Mouse (Mus musculus): ENCODE data around the gene Plekhh2. TPM values are rescaled to one million over a fixed set of nuclear protein-coding genes. Genes with fewer than 3 reads are reported as not detected.

The Plekhh2 gene
- polyA plus RNA-seq, 1 experiment from 2014 or later = 0.31 TPM

DNA sequence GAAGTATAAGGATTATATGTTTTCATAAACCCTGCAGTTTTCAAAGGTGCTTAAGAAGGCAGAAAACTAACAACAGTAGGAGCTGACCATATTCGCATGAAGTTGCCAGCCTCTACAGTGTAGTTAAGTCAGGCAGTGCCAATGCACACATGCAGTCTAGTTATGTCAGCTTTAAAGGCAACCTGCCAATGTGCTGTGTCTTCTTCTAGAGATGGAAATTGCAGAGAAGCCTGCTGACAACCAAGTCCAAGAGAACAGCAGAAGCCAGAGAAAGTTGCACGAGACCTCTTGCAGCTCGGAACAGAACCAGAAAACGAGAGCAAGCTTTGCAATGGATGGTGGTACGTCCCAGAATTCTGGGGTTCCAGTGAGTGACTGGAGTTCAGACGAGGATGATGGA lies 54.1 kb downstream of the Plekhh2 start:
- TF ChIP-seq EP300 (IDR thresholded peaks at IDR 0.05; ENCODE audit: low read depth) (no peak), CTCF (IDR thresholded peaks at IDR 0.05; ENCODE audit: low read depth) (no peak)
- Histone ChIP-seq H3K9ac (replicated peaks) (no peak overlapping the region), H3K4me1 (ENCODE audit: insufficient read depth) (no peaks in the 10 kb centered on the region), H3K4me3 (ENCODE audit: low read depth, low read length) (no peak overlapping the region), H3K4me2 (ENCODE audit: low read depth, low read length) (no peak overlapping the region), H3K27ac (ENCODE audit: low read depth) (no peak overlapping the region), H3K36me3 (replicated peaks; ENCODE audit: insufficient read depth, low read length) (no peaks in the 10 kb centered on the region), H3K27me3 (ENCODE audit: insufficient read depth, low read length) (no peaks in the 10 kb centered on the region), H3K9me3 (ENCODE audit: low read length) (no peaks in the 10 kb centered on the region)
- ATAC-seq (no peak), DNase-seq (no peak)
- 75% methylated on average over 6 of the region's 6 CpGs for WGBS (ENCODE audit: insufficient replicate concordance)

GRCm38 (mm10) chr17:84566773-84567555 lies 55.3 kb downstream of the Plekhh2 start:
- ATAC-seq = no peak

GRCm38 (mm10) chr17:84568807-84569206 lies 57.1 kb downstream of the Plekhh2 start:
- 76% methylated on average over 12 of the region's 12 CpGs for WGBS (ENCODE audit: insufficient replicate concordance)
- no peak for DNase-seq
- Histone ChIP-seq H3K4me1 (ENCODE audit: insufficient read depth) (no peaks in the 10 kb centered on the region; the same call in 1 of the 2 replicates), H3K9me3 (ENCODE audit: low read length) (no peaks in the 10 kb centered on the region), H3K4me2 (ENCODE audit: low read depth, low read length) (no peak overlapping the region), H3K27ac (ENCODE audit: low read depth) (no peak overlapping the region), H3K4me3 (ENCODE audit: low read depth, low read length) (no peak overlapping the region), H3K9ac (replicated peaks) (no peak overlapping the region), H3K36me3 (replicated peaks; ENCODE audit: insufficient read depth, low read length) (no peaks in the 10 kb centered on the region), H3K27me3 (ENCODE audit: insufficient read depth, low read length) (no peaks in the 10 kb centered on the region)
- no peak for TF ChIP-seq EP300 (IDR thresholded peaks at IDR 0.05; ENCODE audit: low read depth)
- TF ChIP-seq CTCF (IDR thresholded peaks at IDR 0.05; ENCODE audit: low read depth) = no peak
- no peak for ATAC-seq

More at GRCm38 (mm10) chr17:84566773-84567555, 55.3 kb downstream of the Plekhh2 start:
- TF ChIP-seq CTCF (IDR thresholded peaks at IDR 0.05; ENCODE audit: low read depth) = no peak
- TF ChIP-seq EP300 (IDR thresholded peaks at IDR 0.05; ENCODE audit: low read depth) = no peak
- WGBS (ENCODE audit: insufficient replicate concordance) = 49% methylated on average over 27 of the region's 27 CpGs
- DNase-seq = no peak
- Histone ChIP-seq H3K9me3 (ENCODE audit: low read length) (no peaks in the 10 kb centered on the region), H3K4me1 (ENCODE audit: insufficient read depth) (no peaks in the 10 kb centered on the region), H3K9ac (replicated peaks) (no peak overlapping the region), H3K4me3 (ENCODE audit: low read depth, low read length) (no peak overlapping the region), H3K4me2 (ENCODE audit: low read depth, low read length) (peak overlapping the region; percentile 22; the same call in 1 of the 2 replicates), H3K27me3 (ENCODE audit: insufficient read depth, low read length) (no peaks in the 10 kb centered on the region), H3K36me3 (replicated peaks; ENCODE audit: insufficient read depth, low read length) (no peaks in the 10 kb centered on the region), H3K27ac (ENCODE audit: low read depth) (no peak overlapping the region)

DNA sequence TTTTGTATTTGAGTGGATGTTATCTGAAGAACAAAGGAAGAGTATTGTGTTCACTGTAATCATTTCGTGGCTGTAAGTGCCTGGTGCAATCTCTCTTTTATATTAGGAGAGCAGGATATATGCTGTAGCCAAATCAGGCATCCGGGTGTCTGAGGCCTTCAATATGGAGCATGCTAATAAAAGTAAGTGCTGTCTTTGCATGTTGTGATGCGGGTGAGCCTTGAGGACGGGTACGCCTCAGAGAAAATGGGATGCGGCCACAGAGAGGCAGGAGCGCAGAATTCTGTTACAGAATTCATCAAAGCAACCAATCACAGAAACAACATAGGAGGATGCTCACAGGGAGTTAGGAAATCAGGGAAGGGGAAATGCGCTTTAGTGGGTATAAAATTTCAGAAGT lies 58.1 kb downstream of the Plekhh2 start:
- WGBS (ENCODE audit: insufficient replicate concordance) = 83% methylated on average over 8 of the region's 8 CpGs
- no peak overlapping the region for H3K9ac ChIP-seq (replicated peaks)

GRCm38 (mm10) chr17:84571629-84572028 lies 59.9 kb downstream of the Plekhh2 start:
- TF ChIP-seq EP300 (IDR thresholded peaks at IDR 0.05; ENCODE audit: low read depth) (no peak), CTCF (IDR thresholded peaks at IDR 0.05; ENCODE audit: low read depth) (no peak)
- Histone ChIP-seq H3K27ac (ENCODE audit: low read depth) (no peak overlapping the region), H3K4me1 (ENCODE audit: insufficient read depth) (no peaks in the 10 kb centered on the region; the same call in 1 of the 2 replicates), H3K27me3 (ENCODE audit: insufficient read depth, low read length) (no peaks in the 10 kb centered on the region), H3K9me3 (ENCODE audit: low read length) (no peaks in the 10 kb centered on the region), H3K36me3 (replicated peaks; ENCODE audit: insufficient read depth, low read length) (no peaks in the 10 kb centered on the region), H3K9ac (replicated peaks) (no peak overlapping the region), H3K4me2 (ENCODE audit: low read depth, low read length) (no peak overlapping the region), H3K4me3 (ENCODE audit: low read depth, low read length) (no peak overlapping the region)
- DNase-seq = no peak
- no peak for ATAC-seq
- 78% methylated on average over 18 of the region's 18 CpGs for WGBS (ENCODE audit: insufficient replicate concordance)

More for the DNA sequence above, 58.1 kb downstream of the Plekhh2 start:
- Histone ChIP-seq H3K4me2 (ENCODE audit: low read depth, low read length) (no peak overlapping the region), H3K9me3 (ENCODE audit: low read length) (no peaks in the 10 kb centered on the region), H3K27ac (ENCODE audit: low read depth) (no peak overlapping the region), H3K4me1 (ENCODE audit: insufficient read depth) (no peaks in the 10 kb centered on the region; the same call in 1 of the 2 replicates), H3K36me3 (replicated peaks; ENCODE audit: insufficient read depth, low read length) (no peaks in the 10 kb centered on the region), H3K27me3 (ENCODE audit: insufficient read depth, low read length) (no peaks in the 10 kb centered on the region), H3K4me3 (ENCODE audit: low read depth, low read length) (no peak overlapping the region)
- no peak for TF ChIP-seq EP300 (IDR thresholded peaks at IDR 0.05; ENCODE audit: low read depth)
- no peak for TF ChIP-seq CTCF (IDR thresholded peaks at IDR 0.05; ENCODE audit: low read depth)
- DNase-seq = no peak
- no peak for ATAC-seq

- no peak for DNase-seq
- WGBS (ENCODE audit: insufficient replicate concordance) = 82% methylated on average over 9 of the region's 9 CpGs
- Histone ChIP-seq H3K9ac (replicated peaks) (no peak overlapping the region), H3K9me3 (ENCODE audit: low read length) (no peaks in the 10 kb centered on the region), H3K36me3 (replicated peaks; ENCODE audit: insufficient read depth, low read length) (no peaks in the 10 kb centered on the region), H3K4me3 (ENCODE audit: low read depth, low read length) (no peak overlapping the region), H3K4me2 (ENCODE audit: low read depth, low read length) (no peak overlapping the region), H3K27me3 (ENCODE audit: insufficient read depth, low read length) (no peaks in the 10 kb centered on the region), H3K4me1 (ENCODE audit: insufficient read depth) (no peaks in the 10 kb centered on the region; the same call in 1 of the 2 replicates), H3K27ac (ENCODE audit: low read depth) (no peak overlapping the region)
- no peak for ATAC-seq
- TF ChIP-seq CTCF (IDR thresholded peaks at IDR 0.05; ENCODE audit: low read depth) (no peak), EP300 (IDR thresholded peaks at IDR 0.05; ENCODE audit: low read depth) (no peak)
Measured at GRCm38 (mm10) chr17:84573305-84573704, 61.6 kb downstream of the Plekhh2 start.
